Mouse (Mus musculus) kidney, postnatal 25 days (tissue): ENCODE results near the gene Tead1.

Source experiments
- DNase-seq, 2 experiments: peaks; one replicate each; pipeline ENCODE4 v3.0.0; 2021; ENCODE audit warnings: mixed read lengths in 2 of 2

Tead1 gene

GRCm38 (mm10) chr7:112780910-112781309 is 101.8 kb downstream of the Tead1 start:
- no peak for DNase-seq

- DNase-seq: no peak
Observed at GRCm38 (mm10) chr7:112781987-112782386, 102.9 kb downstream of the Tead1 start.

DNA sequence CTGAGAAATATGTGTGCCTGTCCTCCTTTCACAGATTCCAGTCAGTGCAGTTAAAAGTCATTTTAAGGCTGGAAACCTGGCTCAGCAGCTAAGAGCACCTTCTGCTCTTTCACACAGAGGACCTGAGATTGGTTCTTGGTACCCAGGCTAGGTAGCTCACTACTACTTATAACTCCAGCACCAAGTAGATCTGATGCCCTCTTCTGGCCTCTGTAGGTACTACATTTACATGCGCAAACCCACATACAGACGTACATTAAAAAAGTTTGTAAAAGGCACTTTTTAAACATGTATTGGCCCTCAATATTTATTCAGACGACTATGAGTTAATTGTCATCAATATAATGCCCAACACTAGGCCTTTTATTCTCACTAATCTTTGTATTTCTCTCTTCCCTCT is 105.2 kb downstream of the Tead1 start:
- no peak for DNase-seq

DNA sequence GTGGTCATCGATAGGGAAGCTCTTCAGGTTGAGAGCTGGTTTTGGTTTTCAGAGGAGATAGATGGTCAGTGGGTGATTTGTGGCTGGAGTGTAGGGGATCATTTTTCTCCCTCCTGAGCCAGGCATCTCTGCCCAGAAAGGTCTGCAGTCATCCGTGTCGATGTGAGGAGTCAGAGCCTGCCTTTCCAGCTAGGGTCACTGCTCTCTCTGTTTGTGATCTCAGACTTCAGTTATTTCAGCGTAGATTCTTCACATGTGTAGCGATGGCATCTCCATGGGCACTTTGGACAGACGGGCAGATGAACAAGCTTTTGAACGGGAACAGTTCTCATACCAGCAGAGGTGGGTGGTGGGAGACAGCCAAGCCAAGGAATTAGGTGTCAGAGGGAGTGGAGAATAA is 106.2 kb downstream of the Tead1 start:
- peak; percentile 45 to 69 for DNase-seq

DNA sequence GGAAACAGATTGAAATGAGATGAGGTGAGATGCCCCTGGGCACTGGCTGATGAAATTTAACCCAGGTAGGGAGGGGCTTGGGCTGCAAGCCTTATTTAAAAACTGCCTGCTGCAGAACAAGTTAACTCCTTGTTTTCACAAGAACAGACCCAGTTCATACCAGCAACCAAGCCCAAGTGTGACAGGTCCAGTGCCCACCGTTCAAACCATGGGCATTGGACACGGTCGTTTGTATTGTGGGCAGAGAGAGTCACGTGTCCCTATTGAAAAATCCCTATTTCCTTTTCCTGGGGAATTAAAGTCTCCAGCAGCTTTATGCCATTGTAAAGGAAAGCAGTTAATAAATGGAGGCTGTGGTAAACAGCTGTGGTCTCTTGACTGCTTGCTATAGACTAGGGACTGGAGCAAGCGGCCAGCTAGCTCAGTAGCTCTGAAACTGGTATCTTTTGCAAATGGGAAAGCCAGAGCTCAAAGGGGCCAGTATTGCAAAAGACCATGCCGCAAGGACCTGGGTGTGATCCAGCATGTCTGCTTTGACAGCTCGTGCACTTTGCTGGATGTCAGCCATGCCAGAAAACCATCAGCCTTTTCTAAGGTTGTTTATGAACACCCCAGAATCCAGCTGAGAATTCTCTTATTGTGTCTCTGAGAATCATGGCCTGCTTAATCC is 107.6 kb downstream of the Tead1 start:
- peak; percentile 44 to 55 for DNase-seq

GRCm38 (mm10) chr7:112787281-112787680 is 108.2 kb downstream of the Tead1 start:
- no peak for DNase-seq

- DNase-seq: peak; percentile 69 to 83
Observed at GRCm38 (mm10) chr7:112788321-112788751, 109.2 kb downstream of the Tead1 start.

- DNase-seq: no peak
Observed at GRCm38 (mm10) chr7:112789693-112790092, 110.6 kb downstream of the Tead1 start.

GRCm38 (mm10) chr7:112790334-112790733 is 111.2 kb downstream of the Tead1 start:
- DNase-seq: no peak

- DNase-seq: no peak
Observed at GRCm38 (mm10) chr7:112792679-112793078, 113.6 kb downstream of the Tead1 start.

- peak in 1 of 2 experiments; percentile 60 for DNase-seq
Observed at GRCm38 (mm10) chr7:112793903-112794302, 114.8 kb downstream of the Tead1 start.

- DNase-seq: no peak
Observed at GRCm38 (mm10) chr7:112794481-112794880, 115.4 kb downstream of the Tead1 start.

DNA sequence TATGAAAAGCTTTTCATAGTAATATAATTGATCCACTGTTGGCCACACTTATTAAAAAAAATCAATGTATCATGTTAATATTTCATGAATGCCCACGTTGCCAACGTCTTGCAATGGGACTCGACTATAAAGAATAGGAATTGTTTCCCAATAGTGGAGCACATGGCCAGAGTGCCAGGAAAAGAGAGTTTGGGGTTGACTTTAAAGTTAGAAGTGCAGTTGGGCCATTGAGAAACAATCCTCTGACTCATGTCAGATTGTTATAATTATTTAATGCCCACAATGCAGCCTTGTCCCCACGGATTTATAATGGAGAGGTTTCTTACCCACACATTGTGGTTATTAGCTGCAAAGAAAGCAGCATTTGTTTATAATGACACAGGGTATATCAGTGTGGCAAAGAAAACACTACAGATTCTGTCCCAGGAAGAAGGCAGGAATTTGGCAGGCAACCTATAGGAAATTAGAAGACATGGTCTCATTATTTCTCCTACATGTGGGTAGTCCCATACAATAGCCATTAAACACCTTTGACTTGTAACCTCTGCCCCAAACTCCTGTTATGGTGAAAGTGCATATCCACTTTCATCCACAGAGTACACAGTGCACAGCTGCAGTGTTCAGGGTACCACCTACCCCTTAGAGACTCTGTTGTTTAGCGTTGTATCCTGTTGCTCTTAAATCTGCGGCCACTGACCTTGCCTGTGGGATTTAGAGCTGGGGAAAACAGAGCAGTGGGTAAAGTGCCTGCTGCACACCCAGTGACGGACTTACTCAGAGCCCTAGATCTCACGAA is 118.6 kb downstream of the Tead1 start:
- DNase-seq: no peak

DNA sequence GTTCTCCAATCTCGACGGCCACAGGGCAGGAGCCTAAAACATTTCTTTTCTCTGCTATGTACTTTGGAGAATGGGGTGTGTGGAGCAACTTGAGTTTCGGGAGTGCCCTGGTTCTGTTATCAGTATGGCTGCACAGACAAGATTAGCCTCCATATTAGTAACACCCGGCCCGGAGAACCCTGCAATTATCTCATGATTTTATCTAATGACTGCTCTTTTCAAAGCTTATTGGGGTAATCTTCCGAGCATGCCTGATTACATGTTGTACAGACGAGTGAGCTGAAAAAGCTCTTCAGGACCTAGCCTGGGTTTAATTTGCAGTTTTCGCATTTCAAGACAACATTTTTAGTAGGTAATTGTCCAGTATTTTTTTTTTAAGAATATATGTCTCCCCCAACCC is 122.6 kb downstream of the Tead1 start:
- DNase-seq: no peak

DNA sequence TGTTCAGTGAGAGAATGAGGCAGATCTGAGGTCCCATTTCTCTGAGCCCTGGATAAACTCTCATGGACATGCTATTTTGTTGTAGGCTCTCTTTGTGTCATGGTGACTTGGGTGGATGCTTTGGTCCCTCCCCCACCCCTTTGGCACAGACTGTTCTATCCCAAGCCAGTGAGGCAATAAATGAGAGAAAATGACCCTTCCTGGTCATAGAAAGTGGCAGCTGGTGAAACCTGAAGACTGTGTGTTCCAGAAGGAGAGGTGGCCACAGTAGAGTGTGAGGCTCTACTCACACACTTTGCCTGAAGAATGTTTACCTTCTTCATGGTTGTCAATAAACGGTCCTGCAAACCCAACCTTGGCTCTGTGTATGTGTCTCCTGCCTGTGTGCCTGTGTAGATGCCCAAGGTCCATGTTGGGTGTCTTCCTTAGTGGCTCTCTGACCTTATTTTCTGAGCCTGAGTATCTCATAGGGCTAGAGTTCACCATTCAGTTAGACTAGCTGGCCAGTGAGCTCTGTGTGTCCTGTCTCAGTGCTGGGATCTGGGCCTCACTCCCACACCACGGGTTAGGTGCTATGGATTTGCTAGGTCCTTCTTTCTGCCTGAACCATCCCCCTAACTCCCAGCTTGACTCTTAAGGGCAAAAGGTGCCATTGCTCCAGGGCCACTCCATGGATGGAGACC is 127.7 kb downstream of the Tead1 start:
- no peak for DNase-seq

DNA sequence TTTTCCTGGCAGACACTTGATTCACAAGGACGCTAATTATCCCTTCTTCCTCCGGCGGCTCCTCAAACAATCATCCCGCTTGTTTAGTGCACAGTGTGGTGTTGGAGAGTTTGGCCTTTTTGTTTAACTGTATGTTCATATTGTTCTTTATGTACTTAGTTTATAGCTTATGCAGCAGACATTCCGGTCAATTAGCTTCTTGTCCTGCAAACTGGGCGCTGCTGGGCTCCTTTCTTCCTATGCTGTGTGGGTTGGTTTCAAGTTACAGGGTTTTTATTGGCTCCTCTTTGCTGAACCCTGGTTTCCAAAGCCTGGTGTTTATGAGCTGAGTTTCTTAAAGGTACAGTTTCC is 128.3 kb downstream of the Tead1 start:
- DNase-seq: peak; percentile 62 to 72

DNA sequence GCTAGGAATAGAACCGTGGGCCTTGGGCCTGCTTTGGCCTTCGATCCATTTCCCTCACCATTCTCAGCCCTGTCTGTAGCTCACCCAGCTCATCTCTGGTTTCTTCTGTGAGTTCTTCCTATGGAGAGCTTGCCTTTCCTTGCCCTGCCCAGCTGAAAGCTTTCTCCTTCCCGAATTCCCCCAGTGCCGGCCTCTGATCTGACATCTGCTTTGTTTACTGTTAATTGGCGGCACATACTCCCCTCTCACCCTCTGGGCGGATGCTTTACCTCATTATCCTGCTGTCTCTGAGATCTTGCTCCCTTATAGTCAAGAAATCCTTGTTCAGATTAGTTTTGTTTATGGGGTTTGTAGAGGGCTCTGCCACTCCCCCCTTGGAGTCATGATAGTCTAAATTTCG is 131.6 kb downstream of the Tead1 start:
- no peak for DNase-seq

DNA sequence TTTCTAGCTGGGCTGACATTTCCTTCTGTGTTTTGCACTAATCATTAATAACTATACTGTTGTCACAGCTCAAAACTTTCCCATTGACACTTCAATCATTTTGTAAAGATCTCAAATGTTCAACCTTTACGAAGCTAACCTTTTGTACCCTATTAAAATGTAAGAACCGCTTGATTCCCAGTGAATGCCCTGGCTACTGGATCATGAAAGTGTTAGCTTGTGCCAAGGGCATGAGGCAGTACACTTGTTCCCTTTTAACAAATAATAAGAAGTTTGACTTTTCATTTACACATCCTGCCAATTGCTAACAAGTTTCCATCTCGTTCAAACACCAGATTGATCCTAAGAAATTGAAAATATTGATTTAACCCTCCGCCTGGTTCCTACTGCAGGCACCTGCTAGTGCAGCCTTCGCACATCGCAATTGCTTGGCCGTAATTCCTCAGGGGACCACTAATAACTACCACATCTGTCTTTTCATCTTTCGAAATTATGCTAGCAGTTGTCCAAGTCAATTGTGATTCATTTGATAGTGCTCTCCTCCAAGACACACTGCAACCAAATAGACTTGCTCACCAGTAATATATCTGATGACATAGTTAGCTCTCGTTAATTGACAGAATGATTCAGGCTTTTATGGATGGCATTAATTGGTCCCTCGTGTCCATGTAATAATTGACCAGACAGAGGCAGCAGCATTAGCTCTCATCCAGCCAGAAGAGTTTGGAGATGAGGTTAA is 133.1 kb downstream of the Tead1 start:
- no peak for DNase-seq

GRCm38 (mm10) chr7:112813163-112813562 is 134.0 kb downstream of the Tead1 start:
- DNase-seq: peak in 1 of 2 experiments; percentile 23

GRCm38 (mm10) chr7:112813731-112814306 is 134.7 kb downstream of the Tead1 start:
- DNase-seq: no peak

GRCm38 (mm10) chr7:112816016-112816415 is 136.9 kb downstream of the Tead1 start:
- no peak for DNase-seq

- peak in 1 of 2 experiments; percentile 56 for DNase-seq
Observed at GRCm38 (mm10) chr7:112819833-112820232, 140.7 kb downstream of the Tead1 start.

GRCm38 (mm10) chr7:112822879-112823278 is 143.8 kb downstream of the Tead1 start:
- peak; percentile 44 to 57 for DNase-seq
